Mouse (Mus musculus): ENCODE data around the gene Shank2. TPM values are rescaled to one million over a fixed set of nuclear protein-coding genes. Genes with fewer than 3 reads are reported as not detected.

Gene Shank2
- polyA plus RNA-seq, 1 experiment from 2014 or later = 0.27 TPM

- H3K4me2 ChIP-seq = no peak overlapping the region
- no peaks in the 10 kb centered on the region for H3K36me3 ChIP-seq
- H3K27me3 ChIP-seq (replicated peaks) = peaks cover 34% of the 10 kb centered on the region
- no peak overlapping the region for H3K9ac ChIP-seq
- 61% methylated on average over 6 of the region's 6 CpGs for WGBS
- no peak overlapping the region for H3K4me3 ChIP-seq
- ATAC-seq (ENCODE audit: insufficient number of reproducible peaks, low FRiP score) = no peak
- H3K4me1 ChIP-seq (replicated peaks) = peaks cover 13% of the 10 kb centered on the region
- H3K9me3 ChIP-seq (replicated peaks) = no peaks in the 10 kb centered on the region
- H3K27ac ChIP-seq (ENCODE audit: poor library complexity, severe bottlenecking) = no peak overlapping the region
Observed at GRCm38 (mm10) chr7:144287991-144288390, 286.3 kb downstream of the Shank2 start.

GRCm38 (mm10) chr7:144291478-144291877 lies 289.8 kb downstream of the Shank2 start:
- Histone ChIP-seq H3K9me3 (replicated peaks) (no peaks in the 10 kb centered on the region), H3K4me1 (replicated peaks) (no peaks in the 10 kb centered on the region), H3K36me3 (no peaks in the 10 kb centered on the region), H3K27me3 (replicated peaks) (peaks cover 14% of the 10 kb centered on the region; the same call in 1 of the 2 replicates), H3K4me2 (no peak overlapping the region), H3K4me3 (no peak overlapping the region), H3K27ac (ENCODE audit: poor library complexity, severe bottlenecking) (no peak overlapping the region), H3K9ac (no peak overlapping the region)
- no peak for ATAC-seq (ENCODE audit: insufficient number of reproducible peaks, low FRiP score)
- WGBS = 65% methylated on average over 7 of the region's 7 CpGs

GRCm38 (mm10) chr7:144293611-144294010 lies 291.9 kb downstream of the Shank2 start:
- Histone ChIP-seq H3K9me3 (replicated peaks) (no peaks in the 10 kb centered on the region), H3K4me1 (replicated peaks) (0 out of 2 replicates have a peak, but pooled peaks cover 3% of the 10 kb centered on the region), H3K9ac (no peak overlapping the region), H3K36me3 (no peaks in the 10 kb centered on the region), H3K4me2 (no peak overlapping the region), H3K27ac (ENCODE audit: poor library complexity, severe bottlenecking) (no peak overlapping the region), H3K4me3 (no peak overlapping the region), H3K27me3 (replicated peaks) (peaks cover 14% of the 10 kb centered on the region; the same call in 1 of the 2 replicates)
- WGBS = 76% methylated on average over 3 of the region's 3 CpGs
- no peak for ATAC-seq (ENCODE audit: insufficient number of reproducible peaks, low FRiP score)

GRCm38 (mm10) chr7:144294239-144295200 lies 292.8 kb downstream of the Shank2 start:
- Histone ChIP-seq H3K4me2 (no peak overlapping the region), H3K9me3 (replicated peaks) (no peaks in the 10 kb centered on the region), H3K4me3 (no peak overlapping the region), H3K9ac (no peak overlapping the region), H3K27ac (ENCODE audit: poor library complexity, severe bottlenecking) (no peak overlapping the region), H3K4me1 (replicated peaks) (0 out of 2 replicates have a peak, but pooled peaks cover 3% of the 10 kb centered on the region), H3K27me3 (replicated peaks) (peaks cover 14% of the 10 kb centered on the region; the same call in 1 of the 2 replicates), H3K36me3 (no peaks in the 10 kb centered on the region)
- ATAC-seq (ENCODE audit: insufficient number of reproducible peaks, low FRiP score) = no peak
- WGBS = 41% methylated on average over 13 of the region's 13 CpGs

GRCm38 (mm10) chr7:144299351-144299750 lies 297.6 kb downstream of the Shank2 start:
- Histone ChIP-seq H3K9ac (no peak overlapping the region), H3K36me3 (no peaks in the 10 kb centered on the region)
- no peak for ATAC-seq (ENCODE audit: insufficient number of reproducible peaks, low FRiP score)

GRCm38 (mm10) chr7:144301646-144302045 lies 299.9 kb downstream of the Shank2 start:
- no peaks in the 10 kb centered on the region for H3K27me3 ChIP-seq (replicated peaks)
- WGBS = 74% methylated on average over 4 of the region's 4 CpGs
- no peaks in the 10 kb centered on the region for H3K9me3 ChIP-seq (replicated peaks)
- ATAC-seq (ENCODE audit: insufficient number of reproducible peaks, low FRiP score) = no peak
- H3K9ac ChIP-seq = no peak overlapping the region
- H3K4me2 ChIP-seq = no peak overlapping the region
- no peaks in the 10 kb centered on the region for H3K36me3 ChIP-seq
- no peak overlapping the region for H3K4me3 ChIP-seq
- no peak overlapping the region for H3K27ac ChIP-seq (ENCODE audit: poor library complexity, severe bottlenecking)
- 0 out of 2 replicates have a peak, but pooled peaks cover 3% of the 10 kb centered on the region for H3K4me1 ChIP-seq (replicated peaks)

More at GRCm38 (mm10) chr7:144299351-144299750, 297.6 kb downstream of the Shank2 start:
- Histone ChIP-seq H3K9me3 (replicated peaks) (no peaks in the 10 kb centered on the region), H3K27ac (ENCODE audit: poor library complexity, severe bottlenecking) (no peak overlapping the region), H3K4me2 (no peak overlapping the region), H3K27me3 (replicated peaks) (no peaks in the 10 kb centered on the region), H3K4me1 (replicated peaks) (0 out of 2 replicates have a peak, but pooled peaks cover 3% of the 10 kb centered on the region), H3K4me3 (no peak overlapping the region)
- 75% methylated on average over 2 of the region's 2 CpGs for WGBS

GRCm38 (mm10) chr7:144302498-144302897 lies 300.8 kb downstream of the Shank2 start:
- ATAC-seq (ENCODE audit: insufficient number of reproducible peaks, low FRiP score) = no peak
- Histone ChIP-seq H3K4me1 (replicated peaks) (0 out of 2 replicates have a peak, but pooled peaks cover 3% of the 10 kb centered on the region), H3K27ac (ENCODE audit: poor library complexity, severe bottlenecking) (no peak overlapping the region), H3K4me3 (no peak overlapping the region), H3K9ac (no peak overlapping the region), H3K9me3 (replicated peaks) (no peaks in the 10 kb centered on the region), H3K27me3 (replicated peaks) (no peaks in the 10 kb centered on the region), H3K36me3 (no peaks in the 10 kb centered on the region), H3K4me2 (no peak overlapping the region)
- WGBS = 65% methylated on average over 5 of the region's 5 CpGs

- WGBS = 80% methylated on average over 10 of the region's 10 CpGs
- ATAC-seq (ENCODE audit: insufficient number of reproducible peaks, low FRiP score) = no peak
- Histone ChIP-seq H3K4me2 (no peak overlapping the region), H3K4me3 (no peak overlapping the region), H3K9me3 (replicated peaks) (no peaks in the 10 kb centered on the region), H3K27ac (ENCODE audit: poor library complexity, severe bottlenecking) (no peak overlapping the region), H3K36me3 (no peaks in the 10 kb centered on the region), H3K27me3 (replicated peaks) (no peaks in the 10 kb centered on the region), H3K4me1 (replicated peaks) (no peaks in the 10 kb centered on the region), H3K9ac (no peak overlapping the region)
Observed at GRCm38 (mm10) chr7:144307853-144308409, 306.2 kb downstream of the Shank2 start.

- Histone ChIP-seq H3K4me2 (no peak overlapping the region), H3K36me3 (no peaks in the 10 kb centered on the region)
- 83% methylated on average over 11 of the region's 11 CpGs for WGBS
Observed at GRCm38 (mm10) chr7:144314438-144315105, 312.8 kb downstream of the Shank2 start.

GRCm38 (mm10) chr7:144316224-144316623 lies 314.5 kb downstream of the Shank2 start:
- H3K4me2 ChIP-seq = no peak overlapping the region
- H3K9ac ChIP-seq = no peak overlapping the region
- no peaks in the 10 kb centered on the region for H3K9me3 ChIP-seq (replicated peaks)
- no peaks in the 10 kb centered on the region for H3K4me1 ChIP-seq (replicated peaks)
- H3K4me3 ChIP-seq = no peak overlapping the region
- WGBS = 73% methylated on average over 6 of the region's 6 CpGs
- H3K27me3 ChIP-seq (replicated peaks) = no peaks in the 10 kb centered on the region; the same call in 1 of the 2 replicates
- no peak overlapping the region for H3K27ac ChIP-seq (ENCODE audit: poor library complexity, severe bottlenecking)
- H3K36me3 ChIP-seq = no peaks in the 10 kb centered on the region
- no peak for ATAC-seq (ENCODE audit: insufficient number of reproducible peaks, low FRiP score)

More at GRCm38 (mm10) chr7:144314438-144315105, 312.8 kb downstream of the Shank2 start:
- no peaks in the 10 kb centered on the region for H3K9me3 ChIP-seq (replicated peaks)
- no peaks in the 10 kb centered on the region; the same call in 1 of the 2 replicates for H3K27me3 ChIP-seq (replicated peaks)
- no peak for ATAC-seq (ENCODE audit: insufficient number of reproducible peaks, low FRiP score)
- no peak overlapping the region for H3K27ac ChIP-seq (ENCODE audit: poor library complexity, severe bottlenecking)
- no peak overlapping the region for H3K9ac ChIP-seq
- H3K4me3 ChIP-seq = no peak overlapping the region
- no peaks in the 10 kb centered on the region for H3K4me1 ChIP-seq (replicated peaks)

- ATAC-seq (ENCODE audit: insufficient number of reproducible peaks, low FRiP score) = no peak
- no peak overlapping the region for H3K27ac ChIP-seq (ENCODE audit: poor library complexity, severe bottlenecking)
- no peaks in the 10 kb centered on the region; the same call in 1 of the 2 replicates for H3K27me3 ChIP-seq (replicated peaks)
- H3K9ac ChIP-seq = no peak overlapping the region
- no peak overlapping the region for H3K4me2 ChIP-seq
- no peaks in the 10 kb centered on the region for H3K36me3 ChIP-seq
- H3K4me3 ChIP-seq = no peak overlapping the region
- H3K4me1 ChIP-seq (replicated peaks) = no peaks in the 10 kb centered on the region
- 31% methylated on average over 10 of the region's 10 CpGs for WGBS
- no peaks in the 10 kb centered on the region for H3K9me3 ChIP-seq (replicated peaks)
Observed at GRCm38 (mm10) chr7:144316797-144317196, 315.1 kb downstream of the Shank2 start.
